Mouse (Mus musculus) forebrain, postnatal 0 days (tissue): ENCODE results near the gene 1700016D06Rik. TPM values are rescaled to one million over a fixed set of nuclear protein-coding genes. Genes with fewer than 3 reads are reported as not detected.

Experiments used
- ATAC-seq: fragments of 200-750 bp; cut with Nextera tagmentation; 2 replicates; pipeline ENCODE4 v1.8.0; 2017; ENCODE audit warnings: mild to moderate bottlenecking, moderate library complexity
- DNase-seq: peaks from one replicate; pipeline ENCODE4 v3.0.0-alpha.2; 2015
- H3K27ac ChIP-seq: fragments of 300-500 bp; sonication (generic); 2 replicates; pipeline ENCODE4 v1.5.1; 2014; ENCODE audit warnings: low read depth, mild to moderate bottlenecking, antibody characterized with exemption, low read length, moderate library complexity, mixed read lengths
- H3K27me3 ChIP-seq: fragments of 300-500 bp; sonication (generic); 2 replicates; pipeline ENCODE4 v1.6.1; 2014; ENCODE audit warnings: mild to moderate bottlenecking, low read length, mixed read lengths; ENCODE audit not compliant: insufficient read depth
- H3K36me3 ChIP-seq: fragments of 300-500 bp; sonication (generic); 2 replicates; pipeline ENCODE4 v1.6.1; 2014; ENCODE audit warnings: mild to moderate bottlenecking, moderate library complexity; ENCODE audit not compliant: insufficient read depth
- H3K4me1 ChIP-seq: fragments of 300-500 bp; sonication (generic); 2 replicates; pipeline ENCODE4 v1.6.1; 2014; ENCODE audit warnings: antibody characterized with exemption; ENCODE audit not compliant: insufficient read depth
- H3K4me2 ChIP-seq: fragments of 300-500 bp; sonication (generic); 2 replicates; pipeline ENCODE4 v1.6.1; 2014; ENCODE audit warnings: low read depth, mild to moderate bottlenecking, moderate library complexity
- H3K4me3 ChIP-seq: fragments of 300-500 bp; sonication (generic); 2 replicates; pipeline ENCODE4 v1.5.1; 2014; ENCODE audit warnings: low read depth, low read length, mixed read lengths
- H3K9ac ChIP-seq: fragments of 300-500 bp; sonication (generic); 2 replicates; pipeline ENCODE4 v1.6.1; 2014; ENCODE audit warnings: mild to moderate bottlenecking
- H3K9me3 ChIP-seq: fragments of 300-500 bp; sonication (generic); 2 replicates; pipeline ENCODE4 v1.6.1; 2016; ENCODE audit warnings: low read length
- CTCF ChIP-seq: sonication (generic); IDR thresholded peaks from 2 replicates; pipeline ENCODE4 v1.5.1; 2016; ENCODE audit warnings: antibody characterized with exemption, control low read depth, low read depth
- WGBS: fragments of 180-500 bp; shearing (Covaris S2); extraction: QIAGEN DNeasy Blood & Tissue Kit; methylation state at CpG from one replicate; pipeline ENCODE4 v1.1.7; 2014; 5-methylcytosine and 5-hydroxymethylcytosine counted together
- polyA plus RNA-seq: library from polyadenylated mRNA; unstranded; fragments of >200 nt; fragmentation: Nextera tagmentation; extraction: Ambion mirVana; gene quantifications from 2 replicates; pipeline ENCODE4 v1.2.1, GENCODE M21; 2015
- total RNA-seq: library from RNA; depleted of rRNA; stranded (reverse); fragments of >200 nt; gene quantifications from 2 replicates; pipeline ENCODE4 v1.2.3, GENCODE M21; 2014

1700016D06Rik gene
- total and polyA plus RNA-seq, 2 experiments from 2014 or later = 0.22 TPM; not detected in 1

DNA sequence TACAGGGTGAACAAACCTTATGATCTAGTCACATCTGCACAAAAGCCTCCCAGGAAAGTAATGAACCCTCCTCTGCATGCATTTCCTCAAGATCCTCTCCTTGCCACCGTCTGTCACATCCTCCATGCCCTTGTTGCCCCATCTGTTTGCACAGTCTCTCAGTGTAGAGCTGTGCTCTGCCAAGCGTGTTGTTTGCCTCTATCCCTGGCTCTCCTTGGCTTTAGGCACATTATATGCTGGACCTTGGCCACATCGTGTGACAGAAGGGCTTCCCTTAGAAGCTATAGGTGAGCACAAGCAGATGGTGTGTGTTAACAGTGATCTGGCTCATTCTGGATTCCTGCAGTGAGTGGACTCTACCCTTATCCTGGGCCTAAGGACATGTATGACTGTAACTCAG is 38.9 kb downstream of the 1700016D06Rik start:
- Histone ChIP-seq H3K4me1 (no peaks in the 10 kb centered on the region), H3K4me2 (no peak overlapping the region), H3K4me3 (no peak overlapping the region), H3K36me3 (no peaks in the 10 kb centered on the region), H3K27me3 (no peaks in the 10 kb centered on the region), H3K9ac (no peak overlapping the region), H3K9me3 (no peaks in the 10 kb centered on the region), H3K27ac (no peak overlapping the region)
- TF ChIP-seq CTCF = no peak
- 65% methylated on average over 3 of the region's 3 CpGs for WGBS
- ATAC-seq = peak; percentile 51
- no peak for DNase-seq

DNA sequence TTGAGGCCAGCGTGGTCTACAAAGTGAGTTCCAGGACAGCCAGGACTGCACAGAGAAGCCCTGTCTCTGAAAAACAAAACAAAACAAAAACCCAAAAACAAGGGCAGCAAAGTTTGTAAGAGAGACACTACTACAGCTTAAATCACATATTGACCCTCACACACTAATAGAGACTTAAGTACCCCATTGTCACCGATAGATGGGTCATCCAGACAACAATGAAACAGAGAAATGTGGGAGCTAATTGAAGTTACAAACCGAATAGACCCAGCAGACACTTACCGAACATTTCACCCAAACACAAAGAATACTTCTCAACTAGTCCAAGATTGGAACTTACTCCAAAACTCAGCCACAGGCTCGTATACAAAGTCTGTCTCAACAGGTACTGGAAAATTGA is 50.8 kb downstream of the 1700016D06Rik start:
- TF ChIP-seq CTCF = no peak
- no peak overlapping the region for H3K9ac ChIP-seq
- no peak overlapping the region for H3K4me2 ChIP-seq
- H3K4me3 ChIP-seq = no peak overlapping the region
- DNase-seq = no peak
- no peak overlapping the region for H3K27ac ChIP-seq
- no peaks in the 10 kb centered on the region for H3K4me1 ChIP-seq
- peaks cover 5% of the 10 kb centered on the region; the same call in 1 of the 2 replicates for H3K9me3 ChIP-seq
- no peaks in the 10 kb centered on the region for H3K27me3 ChIP-seq
- no peak for ATAC-seq
- H3K36me3 ChIP-seq = no peaks in the 10 kb centered on the region
- WGBS = 87% methylated on average over 5 of the region's 5 CpGs

GRCm38 (mm10) chr8:11643123-11643522 is 57.7 kb downstream of the 1700016D06Rik start:
- 37% methylated on average over 2 of the region's 2 CpGs for WGBS
- Histone ChIP-seq H3K9me3 (0 out of 2 replicates have a peak, but pooled peaks cover 10% of the 10 kb centered on the region), H3K9ac (no peak overlapping the region), H3K27ac (no peak overlapping the region), H3K27me3 (no peaks in the 10 kb centered on the region), H3K4me1 (no peaks in the 10 kb centered on the region), H3K4me3 (no peak overlapping the region), H3K4me2 (no peak overlapping the region), H3K36me3 (0 out of 2 replicates have a peak, but pooled peaks cover 9% of the 10 kb centered on the region)
- no peak for TF ChIP-seq CTCF
- DNase-seq (no peak), ATAC-seq (no peak)

DNA sequence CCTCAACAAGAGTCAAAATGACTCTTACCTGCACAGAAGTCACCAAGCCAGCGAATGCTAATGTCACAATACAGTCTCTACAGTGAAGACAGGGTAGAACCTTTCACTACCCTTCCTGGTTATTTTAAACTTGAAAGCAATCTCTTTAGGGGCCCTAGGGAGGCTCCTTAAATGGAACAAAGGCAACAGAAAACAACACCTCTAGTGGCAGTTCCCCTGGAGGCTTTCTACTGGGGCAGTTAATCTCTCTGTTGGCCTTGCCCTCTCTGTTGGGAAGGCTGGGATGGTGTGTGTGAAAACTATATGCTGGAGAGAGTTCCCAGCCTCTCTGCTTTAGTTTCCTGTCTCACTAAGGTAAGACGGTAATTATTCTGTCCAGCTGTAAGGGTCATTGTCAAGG is 60.3 kb downstream of the 1700016D06Rik start:
- 76% methylated on average over 2 of the region's 2 CpGs for WGBS
- H3K27ac ChIP-seq = no peak overlapping the region
- 0 out of 2 replicates have a peak, but pooled peaks cover 9% of the 10 kb centered on the region for H3K36me3 ChIP-seq
- ATAC-seq (no peak), DNase-seq (no peak)
- no peaks in the 10 kb centered on the region for H3K27me3 ChIP-seq
- no peak overlapping the region for H3K9ac ChIP-seq
- no peaks in the 10 kb centered on the region for H3K4me1 ChIP-seq
- no peak overlapping the region for H3K4me2 ChIP-seq
- no peak overlapping the region for H3K4me3 ChIP-seq
- no peak for TF ChIP-seq CTCF
- 0 out of 2 replicates have a peak, but pooled peaks cover 10% of the 10 kb centered on the region for H3K9me3 ChIP-seq

DNA sequence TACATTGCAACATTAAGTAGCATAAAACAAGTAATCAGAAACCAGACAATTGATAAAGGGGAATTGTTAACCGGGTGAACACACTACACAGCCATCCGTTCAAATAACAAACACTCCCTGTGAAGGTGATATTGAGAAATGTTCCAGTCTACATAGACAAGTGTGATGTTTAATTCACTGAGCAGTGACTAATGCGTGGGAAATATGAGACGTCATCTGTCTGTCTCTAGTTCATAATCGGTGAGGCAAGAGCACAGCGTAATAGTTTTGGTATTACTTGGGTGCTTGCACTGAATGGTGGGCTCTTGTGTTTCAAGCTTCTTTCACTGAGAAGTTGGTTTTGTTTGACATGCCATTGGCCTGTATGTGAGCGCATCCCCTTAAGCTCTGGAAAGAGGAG is 63.3 kb downstream of the 1700016D06Rik start:
- H3K4me1 ChIP-seq = peaks cover 5% of the 10 kb centered on the region; the same call in 1 of the 2 replicates
- WGBS = 85% methylated on average over 7 of the region's 7 CpGs
- no peak for ATAC-seq
- H3K4me2 ChIP-seq = no peak overlapping the region
- H3K27ac ChIP-seq = no peak overlapping the region
- H3K9me3 ChIP-seq = 0 out of 2 replicates have a peak, but pooled peaks cover 10% of the 10 kb centered on the region
- 0 out of 2 replicates have a peak, but pooled peaks cover 9% of the 10 kb centered on the region for H3K36me3 ChIP-seq
- H3K4me3 ChIP-seq = no peak overlapping the region
- DNase-seq = no peak
- TF ChIP-seq CTCF = no peak
- no peaks in the 10 kb centered on the region for H3K27me3 ChIP-seq
- no peak overlapping the region for H3K9ac ChIP-seq

DNA sequence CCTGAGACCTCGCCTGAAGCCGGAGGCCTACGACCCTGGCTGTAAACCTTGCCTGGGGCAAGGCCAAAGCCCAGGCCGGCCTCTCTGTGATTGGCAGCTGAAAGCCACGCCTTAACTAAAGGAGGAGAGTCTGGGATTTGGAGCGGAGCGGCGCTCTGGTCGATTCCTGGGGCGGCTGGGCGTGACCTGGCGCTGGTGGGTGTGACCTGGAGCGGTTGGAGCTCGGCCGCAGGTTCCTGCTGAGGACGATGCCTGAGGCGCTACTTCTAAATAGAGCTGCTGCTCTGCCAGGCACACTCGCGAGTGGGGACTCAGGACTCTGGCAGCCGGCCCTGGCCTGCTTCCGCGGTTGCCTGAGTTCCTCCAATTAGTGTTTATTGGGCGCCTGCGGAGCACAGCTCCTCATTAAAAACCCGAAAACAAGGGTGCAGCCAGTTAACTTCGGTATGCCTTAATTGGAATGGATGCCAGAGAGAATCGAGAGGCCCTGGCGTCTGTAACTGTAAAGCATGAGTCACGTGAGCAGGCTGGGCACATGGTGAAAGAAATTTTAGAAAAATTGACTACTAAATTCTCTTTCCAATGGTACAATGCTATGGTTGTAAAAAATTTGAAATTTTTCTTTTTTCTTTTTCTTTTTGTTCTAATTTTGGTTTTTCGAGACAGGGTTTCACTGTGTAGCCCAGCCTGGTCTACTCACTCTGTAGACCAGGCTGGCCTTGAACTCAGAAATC is 64.4 kb downstream of the 1700016D06Rik start:
- Histone ChIP-seq H3K9ac (peak overlapping the region; percentile 98), H3K36me3 (peaks cover 15% of the 10 kb centered on the region; the same call in 1 of the 2 replicates), H3K27me3 (no peaks in the 10 kb centered on the region), H3K27ac (peak overlapping the region; percentile 99), H3K4me1 (peaks cover 5% of the 10 kb centered on the region; the same call in 1 of the 2 replicates), H3K9me3 (0 out of 2 replicates have a peak, but pooled peaks cover 6% of the 10 kb centered on the region), H3K4me3 (peak overlapping the region; percentile 99), H3K4me2 (peak overlapping the region; percentile 87)
- DNase-seq (peak; percentile 89), ATAC-seq (peak; percentile 24)
- 4% methylated on average over 30 of the region's 30 CpGs for WGBS
- no peak for TF ChIP-seq CTCF

- Histone ChIP-seq H3K4me3 (peak within 1 kb of the TSS; percentile 99), H3K27ac (peak within 1 kb of the TSS; percentile 99), H3K4me1 (peaks cover 5% of the 10 kb centered on the region; the same call in 1 of the 2 replicates), H3K36me3 (peaks cover 14% of the 10 kb centered on the region), H3K27me3 (no peaks in the 10 kb centered on the region), H3K4me2 (peak within 1 kb of the TSS; percentile 87), H3K9ac (peak within 1 kb of the TSS; percentile 98), H3K9me3 (no peaks in the 10 kb centered on the region)
- DNase-seq = peak; percentile 96
- under 1% methylated on average over 38 of the region's 40 CpGs for WGBS
- peak; percentile 92 for ATAC-seq
- TF ChIP-seq CTCF = no peak
Measured at GRCm38 (mm10) chr8:11635611-11636081, 65.2 kb downstream of the 1700016D06Rik start, which contains the start of gene Ankrd10. Gene Ankrd10 (minus strand): TSS chr8:11635757.
